Mouse (Mus musculus) megakaryocyte, embryonic 14.5 days (primary cell): ENCODE results near the gene Spcs1.

Experiments
- FLI1 ChIP-seq: IDR thresholded peaks from 2 replicates; pipeline ENCODE4 v1.6.1; 2012; ENCODE audit warnings: low read length, inconsistent platforms, mixed read lengths
- GATA1 ChIP-seq: IDR thresholded peaks from 3 replicates; pipeline ENCODE4 v1.6.1; 2012; ENCODE audit warnings: mixed read lengths, low read length, inconsistent platforms, borderline replicate concordance

- TF ChIP-seq GATA1 (no peak), FLI1 (no peak)
Observed at GRCm38 (mm10) chr14:31017854-31018253, 16.4 kb upstream of the Spcs1 start.
